Mouse (Mus musculus) cerebellum, adult 2 months (tissue): ENCODE measurements around the gene Cers6.

ENCODE experiments used
- CTCF ChIP-seq: fragments of 200-500 bp; IDR thresholded peaks from 2 replicates; pipeline ENCODE4 v1.5.1; 2011; ENCODE audit warnings: low read depth, mild to moderate bottlenecking, control low read depth, low read length, moderate library complexity, borderline replicate concordance; ENCODE audit not compliant: insufficient read depth
- POLR2A ChIP-seq: fragments of 200-500 bp; IDR thresholded peaks from 2 replicates; pipeline ENCODE4 v1.6.1; 2011; ENCODE audit warnings: low read length, control low read depth, borderline replicate concordance; ENCODE audit not compliant: insufficient read depth

DNA sequence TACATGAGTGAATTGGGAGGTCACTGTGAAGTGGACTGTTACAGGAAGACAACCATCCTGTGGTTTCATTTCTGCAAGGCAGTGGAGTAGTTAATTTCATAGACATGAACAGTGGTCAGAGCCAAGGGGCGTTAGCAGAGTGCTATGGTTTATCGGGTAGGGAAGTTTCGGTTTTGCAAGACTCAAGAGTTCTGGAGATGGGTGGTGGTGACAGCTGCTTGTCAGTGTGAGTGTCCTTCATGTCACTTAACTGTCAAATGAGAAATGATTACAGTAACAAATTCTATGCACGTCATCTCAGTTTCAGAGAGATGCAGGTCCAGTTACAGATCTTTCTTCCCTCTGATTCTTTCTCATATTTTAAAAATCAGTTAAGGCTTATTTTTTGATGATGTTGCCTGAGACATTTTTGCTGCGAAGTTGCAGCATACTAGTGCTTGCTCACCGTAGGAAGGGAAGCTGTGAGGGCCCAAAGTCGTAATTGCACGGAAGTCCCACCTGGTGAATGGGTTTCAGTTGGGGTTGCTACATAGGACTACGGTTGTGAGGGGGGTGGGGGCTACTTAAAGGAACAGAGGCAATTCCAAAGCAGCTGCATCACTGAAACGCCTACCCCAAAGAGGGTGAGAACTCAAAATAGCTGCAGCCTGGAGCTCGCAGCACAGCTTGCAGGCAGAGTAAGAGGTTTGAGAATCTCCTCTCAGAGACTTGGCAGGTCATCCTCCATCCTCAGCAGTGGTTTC lies 46.7 kb downstream of the Cers6 start:
- no peak for TF ChIP-seq POLR2A
- no peak for TF ChIP-seq CTCF
